Mouse (Mus musculus): Measurements from ENCODE around the gene Foxp1. TPM values are rescaled to one million over a fixed set of nuclear protein-coding genes. Genes with fewer than 3 reads are reported as not detected.

Foxp1 gene
- total and polyA plus RNA-seq, 2 experiments from 2014 or later, result 112 to 167 TPM

DNA sequence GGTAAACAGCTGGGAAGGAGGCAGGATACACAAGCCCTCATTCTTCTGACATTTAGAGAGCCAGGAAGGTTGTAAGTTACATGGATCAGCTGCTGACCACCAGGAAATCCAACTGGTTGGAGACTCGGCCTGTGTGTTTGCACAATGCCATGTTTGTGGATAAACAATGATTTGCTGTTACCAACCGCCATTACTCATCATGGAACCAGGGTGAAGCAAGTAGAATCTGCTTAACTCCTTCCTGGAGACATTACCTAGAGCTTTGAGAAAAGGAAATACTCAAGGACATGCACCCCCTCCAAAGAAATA lies 348.7 kb downstream of the Foxp1 start:
- TF ChIP-seq CTCF (IDR thresholded peaks at IDR 0.05; ENCODE audit: low read depth), result no peak
- Histone ChIP-seq H3K27ac (ENCODE audit: low read depth, low read length) (no peak overlapping the region), H3K4me3 (ENCODE audit: low read depth, low read length) (no peak overlapping the region), H3K4me1 (ENCODE audit: insufficient read depth) (no peaks in the 10 kb centered on the region), H3K9ac (no peak overlapping the region), H3K27me3 (ENCODE audit: insufficient read depth, low read length) (no peaks in the 10 kb centered on the region), H3K4me2 (ENCODE audit: low read depth) (no peak overlapping the region), H3K36me3 (ENCODE audit: insufficient read depth) (no peaks in the 10 kb centered on the region), H3K9me3 (ENCODE audit: low read length) (no peaks in the 10 kb centered on the region)
- no peak for DNase-seq
- no peak for ATAC-seq
- 83% methylated on average over 2 of the region's 2 CpGs for WGBS

DNA sequence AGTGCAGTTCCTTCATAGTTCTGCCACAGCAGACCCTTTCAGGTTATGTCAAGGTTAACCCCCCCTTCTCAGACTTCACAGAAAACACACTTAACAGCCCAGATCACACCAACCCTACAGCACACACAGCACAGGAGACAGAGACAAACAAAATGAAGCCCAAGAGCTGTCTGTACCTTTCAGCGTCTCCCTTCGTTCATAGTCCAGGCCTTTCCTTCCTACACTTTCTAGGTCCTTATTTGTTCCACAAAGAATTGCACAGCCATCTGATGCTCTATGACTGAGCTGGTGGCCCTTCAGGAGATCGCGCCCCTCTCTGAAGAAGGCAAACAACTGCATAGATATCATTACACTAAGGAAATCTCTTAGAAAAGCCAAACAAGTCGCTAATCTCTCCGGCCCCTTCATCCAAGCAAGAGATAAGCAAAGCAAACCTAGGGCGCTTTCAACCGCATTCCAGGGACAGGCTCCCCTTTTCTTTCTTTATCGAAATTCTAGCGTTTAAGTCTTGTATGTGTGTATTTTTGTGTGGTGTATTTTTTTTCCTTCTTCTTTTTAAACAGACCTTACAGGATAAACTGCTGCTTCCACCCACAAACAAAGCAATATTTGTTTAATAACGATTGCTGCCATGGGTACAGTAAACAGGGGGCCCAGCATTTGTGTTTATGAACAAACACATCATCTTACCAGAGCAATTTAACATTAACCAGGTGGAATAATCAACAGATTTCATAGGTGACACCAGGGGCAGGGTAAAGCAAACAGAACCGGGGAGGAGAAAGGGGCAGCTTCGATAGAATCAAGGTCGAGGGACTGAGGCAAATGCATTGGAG lies 349.2 kb downstream of the Foxp1 start:
- Histone ChIP-seq H3K4me1 (ENCODE audit: insufficient read depth) (no peaks in the 10 kb centered on the region), H3K4me2 (ENCODE audit: low read depth) (no peak overlapping the region), H3K27ac (ENCODE audit: low read depth, low read length) (no peak overlapping the region), H3K27me3 (ENCODE audit: insufficient read depth, low read length) (no peaks in the 10 kb centered on the region), H3K9me3 (ENCODE audit: low read length) (no peaks in the 10 kb centered on the region), H3K4me3 (ENCODE audit: low read depth, low read length) (no peak overlapping the region), H3K9ac (no peak overlapping the region), H3K36me3 (ENCODE audit: insufficient read depth) (no peaks in the 10 kb centered on the region)
- ATAC-seq (no peak), DNase-seq (no peak)
- WGBS, result 80% methylated on average over 14 of the region's 14 CpGs
- TF ChIP-seq CTCF (IDR thresholded peaks at IDR 0.05; ENCODE audit: low read depth), result no peak

DNA sequence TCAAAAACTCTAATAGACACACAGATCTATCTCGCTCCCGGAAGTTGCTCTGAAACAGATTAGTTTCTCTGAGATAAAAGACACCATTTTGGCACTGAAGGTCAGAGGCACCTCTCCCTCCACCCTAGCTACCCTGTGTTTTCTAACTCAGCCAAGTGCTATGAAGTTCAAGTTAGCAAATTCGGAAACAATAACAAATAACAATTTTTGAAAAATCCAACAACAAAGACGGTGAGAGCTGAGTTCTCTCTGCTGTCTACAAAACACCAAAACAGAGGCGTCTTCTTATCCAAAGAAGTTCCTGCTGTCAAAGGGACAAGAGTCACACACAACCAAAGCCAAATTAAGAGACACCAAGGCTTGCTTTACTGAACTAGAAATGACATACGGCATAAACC lies 349.9 kb downstream of the Foxp1 start:
- ATAC-seq, result no peak
- H3K4me1 ChIP-seq (ENCODE audit: insufficient read depth), result no peaks in the 10 kb centered on the region
- H3K9me3 ChIP-seq (ENCODE audit: low read length), result no peaks in the 10 kb centered on the region
- H3K27ac ChIP-seq (ENCODE audit: low read depth, low read length), result no peak overlapping the region
- DNase-seq, result no peak
- H3K4me2 ChIP-seq (ENCODE audit: low read depth), result no peak overlapping the region
- no peak overlapping the region for H3K9ac ChIP-seq
- no peaks in the 10 kb centered on the region for H3K36me3 ChIP-seq (ENCODE audit: insufficient read depth)
- 79% methylated on average over 6 of the region's 6 CpGs for WGBS
- no peak for TF ChIP-seq CTCF (IDR thresholded peaks at IDR 0.05; ENCODE audit: low read depth)
- H3K4me3 ChIP-seq (ENCODE audit: low read depth, low read length), result no peak overlapping the region
- no peaks in the 10 kb centered on the region for H3K27me3 ChIP-seq (ENCODE audit: insufficient read depth, low read length)

DNA sequence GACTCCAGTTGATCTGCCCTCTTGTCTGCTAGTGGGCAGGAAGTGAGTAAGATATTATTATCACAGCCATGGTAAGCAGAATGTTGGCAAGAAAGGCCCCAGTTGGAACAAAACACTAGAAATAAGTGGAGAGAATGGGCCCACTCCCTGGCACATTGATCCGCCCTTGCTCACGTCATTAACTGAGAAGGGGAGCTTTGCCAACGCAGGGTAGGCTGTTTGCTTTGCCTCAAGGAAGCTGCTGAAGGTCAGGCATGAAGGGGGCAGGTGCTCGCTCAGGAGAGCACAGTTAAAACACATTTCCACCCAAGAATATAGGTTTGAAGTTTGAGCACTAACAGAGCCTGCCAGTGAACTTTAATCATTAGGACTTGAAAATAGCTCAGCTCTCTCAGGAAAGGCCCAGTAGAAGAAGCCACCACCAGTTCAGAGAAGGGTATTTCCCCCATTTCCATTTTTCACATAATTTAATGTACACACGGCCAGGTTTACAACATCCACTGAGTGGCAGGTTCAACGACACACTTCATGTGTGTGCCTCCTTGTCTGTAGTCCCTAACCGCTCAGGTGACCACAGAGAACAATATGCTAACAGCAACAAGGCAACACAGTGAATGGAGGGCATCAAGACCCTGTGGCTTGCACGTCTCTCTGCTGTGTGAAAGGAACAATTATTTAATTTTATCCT lies 350.5 kb downstream of the Foxp1 start:
- ATAC-seq (no peak), DNase-seq (no peak)
- 66% methylated on average over 8 of the region's 8 CpGs for WGBS
- no peak overlapping the region for H3K27ac ChIP-seq (ENCODE audit: low read depth, low read length)
- H3K4me3 ChIP-seq (ENCODE audit: low read depth, low read length), result no peak overlapping the region
- no peaks in the 10 kb centered on the region for H3K27me3 ChIP-seq (ENCODE audit: insufficient read depth, low read length)
- no peaks in the 10 kb centered on the region for H3K4me1 ChIP-seq (ENCODE audit: insufficient read depth)
- H3K36me3 ChIP-seq (ENCODE audit: insufficient read depth), result no peaks in the 10 kb centered on the region
- no peak for TF ChIP-seq CTCF (IDR thresholded peaks at IDR 0.05; ENCODE audit: low read depth)
- no peaks in the 10 kb centered on the region for H3K9me3 ChIP-seq (ENCODE audit: low read length)
- no peak overlapping the region for H3K4me2 ChIP-seq (ENCODE audit: low read depth)
- H3K9ac ChIP-seq, result no peak overlapping the region

DNA sequence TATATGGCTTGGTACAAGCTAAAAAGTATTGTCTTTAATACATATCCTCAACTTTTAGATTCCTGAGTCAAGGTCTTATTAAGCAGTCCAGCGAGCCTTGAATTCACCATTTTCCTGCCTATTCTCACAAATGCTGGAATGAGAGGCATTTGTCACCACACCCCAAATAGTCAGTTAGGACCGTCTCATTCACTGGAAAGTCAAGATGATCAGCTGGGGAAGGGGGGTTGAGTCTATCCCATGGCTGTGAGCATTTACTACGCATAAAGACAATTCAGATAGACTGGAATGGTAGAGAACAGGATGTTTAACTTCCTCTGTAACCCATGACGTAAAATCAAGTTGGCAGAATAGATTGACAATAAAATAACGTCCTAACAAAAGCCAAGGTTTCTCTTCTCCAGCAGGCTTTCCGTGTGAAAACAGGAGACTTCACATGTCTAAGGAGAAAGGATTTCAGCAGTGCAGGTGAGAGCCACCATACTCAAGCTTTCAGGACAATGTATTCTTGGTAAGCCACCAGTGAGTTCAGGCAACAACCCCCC lies 351.2 kb downstream of the Foxp1 start:
- no peak for TF ChIP-seq CTCF (IDR thresholded peaks at IDR 0.05; ENCODE audit: low read depth)
- WGBS, result 76% methylated on average over 6 of the region's 6 CpGs

DNA sequence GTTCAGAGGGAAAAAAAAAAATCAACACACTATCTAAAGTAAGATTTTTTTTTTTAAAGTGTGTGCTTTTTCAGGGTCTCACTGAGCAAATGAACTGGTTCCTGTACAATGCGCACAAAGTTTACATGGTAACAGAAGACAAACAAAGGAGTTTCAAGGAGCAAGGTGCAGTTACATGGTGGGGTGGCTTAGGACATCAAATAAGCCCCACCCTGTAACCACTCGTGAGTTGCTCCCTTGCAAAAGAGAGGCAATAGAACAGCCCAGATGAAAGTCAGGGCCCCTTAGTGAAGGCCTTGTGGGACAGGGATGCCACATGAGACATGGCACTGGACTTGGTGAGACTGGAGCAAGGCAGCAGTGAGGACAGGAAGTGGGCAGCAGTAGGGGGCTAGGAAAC lies 353.8 kb downstream of the Foxp1 start:
- Histone ChIP-seq H3K4me2 (ENCODE audit: low read depth) (no peak overlapping the region), H3K27me3 (ENCODE audit: insufficient read depth, low read length) (no peaks in the 10 kb centered on the region), H3K4me3 (ENCODE audit: low read depth, low read length) (no peak overlapping the region), H3K9ac (no peak overlapping the region), H3K9me3 (ENCODE audit: low read length) (no peaks in the 10 kb centered on the region), H3K4me1 (ENCODE audit: insufficient read depth) (no peaks in the 10 kb centered on the region), H3K27ac (ENCODE audit: low read depth, low read length) (no peak overlapping the region), H3K36me3 (ENCODE audit: insufficient read depth) (no peaks in the 10 kb centered on the region)
- TF ChIP-seq CTCF (IDR thresholded peaks at IDR 0.05; ENCODE audit: low read depth), result no peak
- DNase-seq, result no peak
- WGBS, result 83% methylated on average over 2 of the region's 2 CpGs
- no peak for ATAC-seq

More for the DNA sequence above, 351.2 kb downstream of the Foxp1 start:
- Histone ChIP-seq H3K4me1 (ENCODE audit: insufficient read depth) (no peaks in the 10 kb centered on the region), H3K4me3 (ENCODE audit: low read depth, low read length) (no peak overlapping the region), H3K4me2 (ENCODE audit: low read depth) (no peak overlapping the region), H3K36me3 (ENCODE audit: insufficient read depth) (no peaks in the 10 kb centered on the region), H3K27me3 (ENCODE audit: insufficient read depth, low read length) (no peaks in the 10 kb centered on the region), H3K27ac (ENCODE audit: low read depth, low read length) (no peak overlapping the region), H3K9me3 (ENCODE audit: low read length) (no peaks in the 10 kb centered on the region), H3K9ac (no peak overlapping the region)
- DNase-seq (no peak), ATAC-seq (no peak)

DNA sequence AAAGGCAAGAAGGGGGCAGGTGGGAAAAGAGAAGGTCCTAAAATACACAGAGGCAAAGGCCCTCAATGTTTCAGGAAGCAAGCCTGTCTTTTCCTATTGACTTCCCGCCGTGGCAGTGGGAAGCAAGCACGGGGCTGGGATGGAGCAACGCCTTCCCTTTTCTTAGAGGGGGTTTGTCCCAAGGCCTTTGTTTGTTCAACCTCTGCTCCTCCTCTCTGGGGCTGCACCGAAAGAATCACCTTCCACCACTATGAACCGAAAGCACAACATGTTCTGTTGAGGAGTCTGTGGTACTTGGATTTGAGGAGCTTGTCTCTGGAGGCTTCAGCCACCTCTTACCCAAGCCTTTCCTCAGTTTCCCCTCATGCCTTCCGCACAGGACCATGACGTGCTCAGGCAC lies 355.5 kb downstream of the Foxp1 start:
- Histone ChIP-seq H3K4me3 (ENCODE audit: low read depth, low read length) (no peak overlapping the region), H3K9me3 (ENCODE audit: low read length) (no peaks in the 10 kb centered on the region), H3K27ac (ENCODE audit: low read depth, low read length) (no peak overlapping the region), H3K4me1 (ENCODE audit: insufficient read depth) (no peaks in the 10 kb centered on the region), H3K9ac (no peak overlapping the region), H3K4me2 (ENCODE audit: low read depth) (no peak overlapping the region), H3K27me3 (ENCODE audit: insufficient read depth, low read length) (no peaks in the 10 kb centered on the region), H3K36me3 (ENCODE audit: insufficient read depth) (no peaks in the 10 kb centered on the region)
- no peak for TF ChIP-seq CTCF (IDR thresholded peaks at IDR 0.05; ENCODE audit: low read depth)
- no peak for ATAC-seq
- 53% methylated on average over 8 of the region's 8 CpGs for WGBS
- no peak for DNase-seq
